Comparison of ENCODE assay signal across 9 mouse cellular contexts in genomic region chr6:91679095-91679577, GRCm38 (mm10). TPM values are rescaled to one million over a fixed set of nuclear protein-coding genes. Genes with fewer than 3 reads are reported as not detected.
DNase-seq lines count a peak whose midpoint lies in the region; ATAC-seq and TF ChIP-seq lines count a peak whose summit lies in the region.
"Had no signal": no experiment of that assay in that cellular context is flagged by ENCODE, and none has a peak within 500 bp of the region (broad histone marks: within the 10 kb centered on the region; RNA-seq: fewer than 3 reads in every experiment).

No protein-coding gene starts in this region.

- no peak for TF ChIP-seq POLR2A in testis, adult 2 months (IDR thresholded peaks at IDR 0.05; ENCODE audit: control insufficient read depth, low read depth, low read length)
- TF ChIP-seq POLR2A in liver, adult 2 months (IDR thresholded peaks at IDR 0.05; ENCODE audit: extremely low read depth, insufficient read depth, low read length), result 0 out of 2 replicates have a peak, but pooled peaks have one; percentile 1

- DNase-seq in adrenal gland, adult 2 months, result peak; percentile 51
- DNase-seq in adrenal gland, adult 8-10 months, result no peak
- DNase-seq in testis, postnatal 14 days (ENCODE audit: low spot score), result no peak
- no peak for DNase-seq in liver, adult 2 months (ENCODE audit: extremely low read depth, low read depth, low spot score)
- DNase-seq in right cerebral cortex, postnatal 10 days (ENCODE audit: low spot score in 2 of 2), result peak; percentile 74 to 76
- no peak for DNase-seq in urinary bladder, postnatal 10 days (ENCODE audit: low spot score)

- no peaks in the 10 kb centered on the region for H3K36me3 ChIP-seq in testis, adult 2 months (ENCODE audit: control insufficient read depth, insufficient read depth, low read length)
- H3K36me3 ChIP-seq in heart, embryonic 16.5 days (ENCODE audit: control insufficient read depth, insufficient read depth), result no peaks in the 10 kb centered on the region
- H3K36me3 ChIP-seq in liver, adult 2 months (ENCODE audit: control insufficient read depth, insufficient read depth, low read length), result no peaks in the 10 kb centered on the region
- H3K36me3 ChIP-seq: neural tube, embryonic 13.5 days had no signal

- ATAC-seq in heart, embryonic 16.5 days (replicated peaks; ENCODE audit: extremely low read depth, insufficient read depth, low FRiP score), result no peak

- 53% methylated on average over 10 of the region's 10 CpGs for WGBS in heart, embryonic 16.5 days
- 50% methylated on average over 10 of the region's 10 CpGs for WGBS in liver, adult 2 months

- peak overlapping the region; percentile 46 for H3K4me2 ChIP-seq in heart, embryonic 16.5 days (ENCODE audit: low read depth, low read length)
- H3K4me2 ChIP-seq: neural tube, embryonic 13.5 days had no signal

- H3K27me3 ChIP-seq in testis, adult 2 months (ENCODE audit: control insufficient read depth, insufficient read depth, low read length), result no peaks in the 10 kb centered on the region
- no peaks in the 10 kb centered on the region for H3K27me3 ChIP-seq in heart, embryonic 16.5 days (ENCODE audit: control insufficient read depth, insufficient read depth, low read length)
- H3K27me3 ChIP-seq in liver, adult 2 months (ENCODE audit: control insufficient read depth, insufficient read depth, low read length), result no peaks in the 10 kb centered on the region
- H3K27me3 ChIP-seq: neural tube, embryonic 13.5 days had no signal

- H3K4me1 ChIP-seq in testis, adult 2 months (ENCODE audit: control insufficient read depth, insufficient read depth, low read length), result peaks cover 6% of the 10 kb centered on the region
- peaks cover 25% of the 10 kb centered on the region for H3K4me1 ChIP-seq in heart, embryonic 16.5 days (ENCODE audit: control insufficient read depth, insufficient read depth, low read length)
- peaks cover 16% of the 10 kb centered on the region for H3K4me1 ChIP-seq in liver, adult 2 months (ENCODE audit: control insufficient read depth, insufficient read depth, low read length)

- 0 out of 2 replicates have a peak, but pooled peaks cover under 1% of the 10 kb centered on the region for H3K79me2 ChIP-seq in liver, adult 2 months (ENCODE audit: control insufficient read depth, insufficient read depth, low read length)

- no peak for TF ChIP-seq CTCF in testis, adult 2 months (IDR thresholded peaks at IDR 0.05; ENCODE audit: control insufficient read depth, insufficient read depth, insufficient replicate concordance, low read depth, low read length)
- no peak for TF ChIP-seq CTCF in liver, adult 2 months (IDR thresholded peaks at IDR 0.05; ENCODE audit: low read depth, low read length)

- peak overlapping the region; percentile 52 for H3K9ac ChIP-seq in heart, embryonic 16.5 days (ENCODE audit: low read length)
- H3K9ac ChIP-seq in liver, adult 2 months (ENCODE audit: low read depth, low read length), result peak overlapping the region; percentile 66
- H3K9ac ChIP-seq: neural tube, embryonic 13.5 days had no signal

- no peaks in the 10 kb centered on the region for H3K9me3 ChIP-seq in heart, embryonic 16.5 days (replicated peaks; ENCODE audit: control insufficient read depth, low read length)
- H3K9me3 ChIP-seq: neural tube, embryonic 13.5 days had no signal

- peak overlapping the region; percentile 26; the same call in 1 of the 2 replicates for H3K4me3 ChIP-seq in testis, adult 2 months (ENCODE audit: control insufficient read depth, low read depth, low read length)
- peak overlapping the region; percentile 22; the same call in 1 of the 2 replicates for H3K4me3 ChIP-seq in heart, embryonic 16.5 days (ENCODE audit: low read length)
- H3K4me3 ChIP-seq in liver, adult 2 months (ENCODE audit: insufficient read depth, low read depth, low read length), result peak overlapping the region; percentile 2; the same call in 1 of the 2 replicates
- H3K4me3 ChIP-seq: neural tube, embryonic 13.5 days had no signal

- no peak overlapping the region for H3K27ac ChIP-seq in testis, adult 2 months (ENCODE audit: control insufficient read depth, insufficient read depth, low read depth, low read length)
- peak overlapping the region; percentile 48; the same call in 1 of the 2 replicates for H3K27ac ChIP-seq in heart, embryonic 16.5 days (ENCODE audit: low read length)
- H3K27ac ChIP-seq in liver, adult 2 months (replicated peaks; ENCODE audit: insufficient read depth, low read depth, low read length), result peak overlapping the region; percentile 69
- H3K27ac ChIP-seq: neural tube, embryonic 13.5 days had no signal

RNA-seq across cellular contexts. Expression of gene Slc6a6, which starts 4.7 kb away (rescaled TPM):
- total RNA-seq in adrenal gland, adult 2 months (2021), result 100 to 1,000 TPM; 466 to 626 TPM
- 570 and 815 TPM in 2 replicates for polyA plus RNA-seq in adrenal gland, adult 2 months (2012; rRNA removed)
- 100 to 1,000 TPM; 468 to 562 (median 518) TPM for total RNA-seq in adrenal gland, adult 8-10 months (2022)
- polyA plus RNA-seq in testis, adult 2 months (2012; rRNA removed), result 108 and 114 TPM in 2 replicates
- 59.1 and 74.8 TPM in 2 replicates for polyA plus RNA-seq in heart, embryonic 16.5 days (2015; fragmentation: Nextera tagmentation; extraction: Ambion mirVana)
- 34.8 and 66.5 TPM in 2 replicates for total RNA-seq in liver, adult 2 months (2014; rRNA removed)
- 89.0 and 96.5 TPM in 2 replicates for polyA plus RNA-seq in liver, adult 2 months (2012; rRNA removed)

Comparison
In these comparisons a context has a peak if more than half of its experiments do, and no peak if none do; other contexts are left out.
1. DNase-seq: peak in adrenal gland, adult 2 months (single experiment) and right cerebral cortex, postnatal 10 days (2 of 2); none in adrenal gland, adult 8-10 months (single experiment), testis, postnatal 14 days (single experiment), liver, adult 2 months (single experiment) and urinary bladder, postnatal 10 days (single experiment).
2. Peak in every context shown above with its lines, with median percentiles within 50 percentile points of each other: H3K4me3 ChIP-seq.